Mouse (Mus musculus) midbrain, embryonic 10.5 days (tissue): Measurements from ENCODE around the gene Cald1. TPM values are rescaled to one million over a fixed set of nuclear protein-coding genes. Genes with fewer than 3 reads are reported as not detected.

Experiments used
- DNase-seq: peaks from one replicate; pipeline ENCODE4 v3.0.0-alpha.2; 2017; ENCODE audit warnings: low spot score
- H3K27ac ChIP-seq: fragments of 300-500 bp; sonication (generic); replicated peaks from 2 replicates; pipeline ENCODE4 v1.5.1; 2016; ENCODE audit warnings: mild to moderate bottlenecking
- H3K27me3 ChIP-seq: fragments of 300-500 bp; sonication (generic); 2 replicates; pipeline ENCODE4 v1.6.1; 2016; ENCODE audit warnings: low read depth, mild to moderate bottlenecking; ENCODE audit not compliant: poor library complexity, severe bottlenecking
- H3K36me3 ChIP-seq: fragments of 300-500 bp; sonication (generic); 2 replicates; pipeline ENCODE4 v1.6.1; 2016; ENCODE audit warnings: mild to moderate bottlenecking, moderate library complexity
- H3K4me1 ChIP-seq: fragments of 300-500 bp; sonication (generic); 2 replicates; pipeline ENCODE4 v1.6.1; 2016
- H3K4me3 ChIP-seq: fragments of 300-500 bp; sonication (generic); 2 replicates; pipeline ENCODE4 v1.5.1; 2016; ENCODE audit warnings: mild to moderate bottlenecking, moderate library complexity
- H3K9me3 ChIP-seq: fragments of 300-500 bp; sonication (generic); replicated peaks from 2 replicates; pipeline ENCODE4 v1.6.1; 2016; ENCODE audit warnings: mild to moderate bottlenecking
- WGBS: fragments of 180-500 bp; shearing (Covaris S2); methylation state at CpG from one replicate; pipeline ENCODE4 v1.1.7; 2016; 5-methylcytosine and 5-hydroxymethylcytosine counted together
- polyA plus RNA-seq: library from polyadenylated mRNA; unstranded; fragments of >200 nt; fragmentation: Nextera tagmentation; extraction: Ambion mirVana; gene quantifications from 2 replicates; pipeline ENCODE4 v1.2.1, GENCODE M21; 2016

Cald1 gene
- polyA plus RNA-seq, 1 experiment from 2014 or later, result 143 TPM

DNA sequence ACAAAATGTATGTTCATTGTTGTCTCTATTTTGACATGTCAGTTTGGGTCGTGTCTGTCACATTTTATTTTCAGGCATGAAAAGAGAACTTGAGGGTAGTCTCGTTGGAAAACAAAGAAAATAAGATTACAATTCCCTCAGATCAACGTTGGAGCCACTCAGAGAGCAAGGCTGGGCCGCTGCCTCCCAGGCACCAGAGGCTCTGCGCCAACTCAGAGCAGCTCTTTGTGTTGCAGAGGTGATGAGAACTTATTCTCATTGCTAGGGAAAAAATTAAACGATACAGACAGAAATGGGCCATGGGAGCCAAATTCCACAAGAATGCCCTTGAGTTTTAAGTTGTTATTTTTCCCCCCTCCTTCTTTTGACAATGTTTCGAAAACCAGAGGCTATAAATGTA is 25.0 kb downstream of the Cald1 start:
- DNase-seq, result no peak
- no peaks in the 10 kb centered on the region for H3K36me3 ChIP-seq
- peaks cover 10% of the 10 kb centered on the region; the same call in 1 of the 2 replicates for H3K4me1 ChIP-seq
- 70% methylated on average over 7 of the region's 7 CpGs for WGBS
- H3K4me3 ChIP-seq, result no peak overlapping the region
- no peaks in the 10 kb centered on the region for H3K9me3 ChIP-seq
- no peaks in the 10 kb centered on the region for H3K27me3 ChIP-seq
- no peak overlapping the region for H3K27ac ChIP-seq

DNA sequence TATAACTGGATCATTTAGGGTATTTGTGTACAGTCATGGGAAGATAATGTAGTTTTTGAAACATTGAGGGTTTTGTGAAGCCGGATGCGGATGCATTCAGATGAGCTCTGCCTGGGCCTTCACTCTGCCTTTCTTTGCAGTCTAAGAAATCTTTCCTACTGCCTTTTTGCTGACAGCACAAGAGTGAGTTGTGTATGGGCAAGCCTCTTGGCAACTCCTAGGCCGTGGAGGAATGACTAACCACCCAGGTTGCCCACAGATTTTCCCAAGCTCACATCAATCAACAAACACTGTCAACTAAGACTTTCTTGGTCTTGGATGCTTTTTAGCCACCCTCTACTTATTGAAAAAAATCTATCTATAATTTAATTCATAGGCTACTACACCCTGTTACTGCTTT is 26.2 kb downstream of the Cald1 start:
- H3K9me3 ChIP-seq, result no peaks in the 10 kb centered on the region
- no peak for DNase-seq
- H3K27me3 ChIP-seq, result no peaks in the 10 kb centered on the region
- H3K4me3 ChIP-seq, result no peak overlapping the region
- peaks cover 10% of the 10 kb centered on the region; the same call in 1 of the 2 replicates for H3K4me1 ChIP-seq
- 84% methylated on average over 3 of the region's 3 CpGs for WGBS
- no peak overlapping the region for H3K27ac ChIP-seq
- H3K36me3 ChIP-seq, result no peaks in the 10 kb centered on the region

DNA sequence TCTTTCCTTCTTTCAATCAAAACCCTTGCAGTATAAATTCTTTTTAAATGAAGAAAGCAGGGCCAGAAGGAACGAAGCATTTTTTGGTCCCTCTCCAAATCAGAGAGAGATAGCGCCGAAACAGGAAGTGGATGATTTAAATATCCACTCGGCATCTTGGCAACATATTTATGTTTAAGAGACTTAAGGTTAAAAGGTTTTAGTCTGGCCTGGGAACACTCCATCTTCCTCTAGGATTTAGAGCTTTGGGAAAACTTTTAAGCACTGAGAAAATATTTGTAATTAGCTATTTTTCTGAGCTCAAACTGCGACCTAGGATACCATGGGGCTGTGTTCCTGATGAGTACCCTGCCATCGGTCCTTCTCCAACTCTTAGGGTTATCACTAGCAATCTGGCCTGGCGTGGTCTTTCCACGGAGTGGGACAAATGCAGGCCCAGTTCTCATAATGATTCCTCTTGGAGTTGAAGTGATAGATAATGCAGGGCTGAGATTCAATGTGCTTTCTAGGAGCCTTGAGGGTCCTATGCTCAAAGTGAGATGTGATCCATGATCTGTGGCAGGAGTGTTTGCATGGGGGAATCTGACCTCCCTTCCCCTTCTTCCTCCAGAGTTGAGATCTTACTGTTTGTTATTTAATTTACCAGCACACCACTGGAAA is 28.4 kb downstream of the Cald1 start:
- 88% methylated on average over 8 of the region's 8 CpGs for WGBS
- Histone ChIP-seq H3K27ac (no peak overlapping the region), H3K4me1 (0 out of 2 replicates have a peak, but pooled peaks cover 4% of the 10 kb centered on the region), H3K9me3 (no peaks in the 10 kb centered on the region), H3K4me3 (no peak overlapping the region), H3K27me3 (no peaks in the 10 kb centered on the region), H3K36me3 (no peaks in the 10 kb centered on the region)
- DNase-seq, result no peak

DNA sequence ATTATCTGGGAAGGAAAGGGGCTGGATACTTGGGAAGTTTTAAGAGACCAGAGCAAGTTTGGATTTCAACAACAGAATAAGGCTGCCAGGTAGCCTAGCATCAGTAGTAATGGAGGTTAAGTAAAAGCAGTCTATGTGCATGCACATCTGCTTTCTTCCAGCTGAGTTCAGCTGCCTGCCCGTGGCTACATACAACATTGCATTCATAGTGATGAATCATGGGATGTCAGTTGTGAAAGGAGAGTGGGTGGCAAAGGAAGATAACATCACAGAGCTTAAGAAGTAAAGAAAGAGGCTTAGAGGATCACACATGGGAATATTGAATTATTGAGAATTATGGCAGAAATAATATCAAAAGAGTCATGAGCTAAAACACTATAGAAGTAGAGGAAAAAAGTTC is 29.8 kb downstream of the Cald1 start:
- no peak overlapping the region for H3K27ac ChIP-seq
- no peaks in the 10 kb centered on the region for H3K36me3 ChIP-seq
- DNase-seq, result no peak
- no peaks in the 10 kb centered on the region for H3K4me1 ChIP-seq
- no peaks in the 10 kb centered on the region for H3K27me3 ChIP-seq
- WGBS, result 91% methylated on average over 1 of the region's 1 CpGs
- H3K4me3 ChIP-seq, result no peak overlapping the region
- no peaks in the 10 kb centered on the region for H3K9me3 ChIP-seq

DNA sequence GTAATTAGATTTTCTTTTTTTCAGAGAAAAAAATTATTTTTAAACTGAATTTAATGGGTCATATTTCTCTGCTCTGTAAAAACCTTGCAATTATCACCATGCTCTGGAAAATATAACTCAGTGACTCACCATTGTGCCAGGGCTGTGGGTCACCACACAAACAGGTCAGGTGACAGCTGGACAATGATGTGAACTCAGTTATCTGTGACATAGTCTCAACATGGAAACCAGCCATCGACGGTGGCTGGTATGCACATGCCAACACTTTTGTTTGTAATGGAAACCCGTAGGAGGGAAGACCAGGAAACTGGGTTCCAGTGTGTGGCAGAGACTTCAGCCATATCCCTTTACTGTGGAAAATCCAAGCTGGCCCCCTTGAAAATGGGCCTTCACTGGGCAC is 35.5 kb downstream of the Cald1 start:
- Histone ChIP-seq H3K36me3 (no peaks in the 10 kb centered on the region), H3K27ac (no peak overlapping the region), H3K27me3 (no peaks in the 10 kb centered on the region), H3K9me3 (no peaks in the 10 kb centered on the region), H3K4me1 (peaks cover 9% of the 10 kb centered on the region; the same call in 1 of the 2 replicates), H3K4me3 (no peak overlapping the region)
- WGBS, result 79% methylated on average over 3 of the region's 3 CpGs
- DNase-seq, result no peak

DNA sequence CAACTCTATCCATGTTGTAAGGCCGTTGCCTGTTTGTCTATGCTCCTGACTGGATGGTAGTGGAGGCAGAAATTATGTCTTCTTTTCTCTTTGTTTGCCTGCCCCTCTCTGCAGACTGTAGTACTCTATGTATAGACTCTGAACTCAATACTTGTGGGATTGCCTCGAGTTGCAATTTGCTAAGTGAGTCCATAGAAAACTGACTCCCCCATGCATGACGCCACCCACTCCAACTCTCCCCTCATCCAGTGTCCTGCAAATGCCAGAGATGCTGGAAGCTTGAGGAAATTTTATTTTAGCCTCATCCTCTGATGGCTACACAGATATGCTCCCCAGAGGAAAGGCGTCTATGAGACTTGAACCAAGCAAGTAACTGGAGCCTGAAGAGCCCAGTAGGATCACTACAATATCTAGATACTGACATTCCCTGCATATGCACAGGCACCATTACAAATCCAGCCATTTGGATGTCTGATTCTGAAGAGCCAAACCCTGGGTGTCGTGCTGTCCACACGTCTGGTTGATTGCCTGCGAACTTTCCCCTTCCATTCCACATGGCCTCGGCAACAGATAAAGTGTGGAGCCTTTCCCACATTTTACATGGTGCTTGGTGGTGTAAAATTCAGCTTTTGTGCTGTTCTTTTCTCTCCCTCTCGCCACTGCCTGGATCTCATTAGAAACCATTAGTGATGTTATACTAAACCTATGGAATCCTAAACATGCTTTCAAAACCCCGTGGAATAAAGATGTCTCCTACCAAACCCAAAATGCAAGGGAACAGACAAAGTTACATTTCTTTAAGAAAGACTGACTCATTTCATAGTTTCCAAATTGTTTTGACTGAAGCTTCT is 39.5 kb downstream of the Cald1 start:
- no peak overlapping the region for H3K27ac ChIP-seq
- no peaks in the 10 kb centered on the region for H3K36me3 ChIP-seq
- 61% methylated on average over 10 of the region's 10 CpGs for WGBS

DNA sequence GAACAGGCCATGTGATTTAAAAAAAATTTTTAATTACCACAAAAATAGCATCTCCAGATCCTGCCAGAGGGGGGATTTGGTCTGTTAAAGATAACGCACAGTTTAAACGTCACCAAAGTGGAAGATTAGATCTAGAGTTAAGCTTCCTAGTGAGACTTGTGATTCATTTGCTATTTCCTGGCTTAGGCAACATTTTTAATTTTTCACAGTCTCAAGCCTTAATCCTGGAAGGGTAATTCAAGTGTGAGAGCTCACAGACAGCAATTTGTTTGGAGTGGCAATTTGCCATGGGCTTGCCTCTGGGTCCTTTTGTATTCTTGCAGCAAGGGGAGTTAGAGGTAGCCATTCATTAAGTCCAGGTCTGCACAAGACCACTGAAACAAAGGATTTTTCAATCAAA is 40.4 kb downstream of the Cald1 start:
- no peaks in the 10 kb centered on the region for H3K36me3 ChIP-seq
- H3K4me3 ChIP-seq, result no peak overlapping the region
- WGBS, result 38% methylated on average over 2 of the region's 2 CpGs
- DNase-seq, result no peak
- no peak overlapping the region for H3K27ac ChIP-seq
- H3K27me3 ChIP-seq, result no peaks in the 10 kb centered on the region
- no peaks in the 10 kb centered on the region for H3K9me3 ChIP-seq
- peaks cover 11% of the 10 kb centered on the region; the same call in 1 of the 2 replicates for H3K4me1 ChIP-seq

More for the DNA sequence above, 39.5 kb downstream of the Cald1 start:
- Histone ChIP-seq H3K9me3 (no peaks in the 10 kb centered on the region), H3K4me3 (no peak overlapping the region), H3K4me1 (peaks cover 11% of the 10 kb centered on the region; the same call in 1 of the 2 replicates), H3K27me3 (no peaks in the 10 kb centered on the region)
- no peak for DNase-seq

DNA sequence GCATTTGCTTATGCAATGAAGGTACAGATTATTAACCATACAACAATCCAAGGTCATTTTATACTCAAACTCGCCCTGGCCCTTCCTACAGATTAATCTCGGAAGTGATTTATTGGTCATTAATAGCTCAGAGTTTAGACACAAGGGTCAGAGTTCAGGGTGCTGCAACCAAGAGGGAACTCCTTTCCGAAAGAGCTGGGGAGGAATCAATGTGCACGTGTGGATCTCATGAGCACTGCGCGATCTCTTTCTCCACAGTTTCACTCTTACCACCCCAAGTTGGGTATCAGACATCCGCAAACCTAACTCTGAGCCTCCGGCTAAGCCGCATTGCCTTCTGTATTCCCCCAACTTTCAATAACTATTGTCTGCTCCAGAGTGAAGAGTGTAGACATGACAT is 41.9 kb downstream of the Cald1 start:
- Histone ChIP-seq H3K27ac (no peak overlapping the region), H3K27me3 (no peaks in the 10 kb centered on the region), H3K9me3 (no peaks in the 10 kb centered on the region), H3K4me3 (no peak overlapping the region), H3K36me3 (no peaks in the 10 kb centered on the region), H3K4me1 (peaks cover 11% of the 10 kb centered on the region; the same call in 1 of the 2 replicates)
- 88% methylated on average over 9 of the region's 9 CpGs for WGBS
- no peak for DNase-seq

DNA sequence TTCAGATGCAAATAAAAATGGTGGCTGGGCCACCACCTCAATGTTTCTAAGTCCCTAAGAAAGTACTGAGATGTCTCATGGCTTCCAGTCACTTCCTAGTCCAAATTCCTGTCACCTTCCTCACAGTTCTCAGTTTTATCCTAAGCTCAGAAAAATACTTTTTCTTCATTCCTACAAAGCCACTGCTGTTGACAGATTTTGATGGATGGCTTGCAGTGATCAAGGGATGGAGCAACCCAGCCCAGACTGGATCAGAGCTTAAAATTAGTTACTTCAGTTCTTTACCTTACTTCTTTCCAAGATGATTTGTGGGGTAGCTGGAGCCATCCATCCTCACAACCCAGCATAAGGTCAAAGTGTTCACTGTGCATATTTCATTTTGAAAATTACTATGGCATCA is 42.8 kb downstream of the Cald1 start:
- H3K4me3 ChIP-seq, result no peak overlapping the region
- H3K27ac ChIP-seq, result no peak overlapping the region
- H3K4me1 ChIP-seq, result peaks cover 11% of the 10 kb centered on the region; the same call in 1 of the 2 replicates
- no peak for DNase-seq
- no peaks in the 10 kb centered on the region for H3K9me3 ChIP-seq
- no peaks in the 10 kb centered on the region for H3K27me3 ChIP-seq
- H3K36me3 ChIP-seq, result no peaks in the 10 kb centered on the region

DNA sequence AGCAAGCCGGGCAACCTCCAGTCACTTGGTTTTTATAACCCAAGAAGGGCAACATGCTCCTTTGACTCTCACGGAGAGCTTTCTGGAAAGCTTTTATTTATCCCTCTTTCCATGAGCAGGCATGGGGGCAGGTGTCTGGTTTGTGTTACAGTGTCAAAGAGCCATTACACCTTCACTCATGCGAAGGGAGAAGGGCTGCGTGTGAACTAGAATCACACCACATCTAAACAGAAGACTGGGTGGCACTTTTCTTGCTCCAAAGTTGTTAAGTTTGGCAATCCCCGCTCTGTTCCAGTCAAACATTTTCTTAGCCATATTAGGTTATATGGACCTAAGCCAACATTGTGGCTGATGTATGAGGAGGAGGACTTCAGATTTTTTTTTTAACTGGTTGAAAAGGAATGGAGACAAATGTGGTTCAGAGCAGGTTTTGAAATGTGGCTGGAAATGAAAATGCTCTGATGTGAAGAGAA is 43.8 kb downstream of the Cald1 start:
- Histone ChIP-seq H3K4me1 (peaks cover 11% of the 10 kb centered on the region; the same call in 1 of the 2 replicates), H3K4me3 (no peak overlapping the region), H3K9me3 (no peaks in the 10 kb centered on the region), H3K27me3 (no peaks in the 10 kb centered on the region), H3K27ac (no peak overlapping the region), H3K36me3 (no peaks in the 10 kb centered on the region)
- no peak for DNase-seq
- 89% methylated on average over 5 of the region's 5 CpGs for WGBS

DNA sequence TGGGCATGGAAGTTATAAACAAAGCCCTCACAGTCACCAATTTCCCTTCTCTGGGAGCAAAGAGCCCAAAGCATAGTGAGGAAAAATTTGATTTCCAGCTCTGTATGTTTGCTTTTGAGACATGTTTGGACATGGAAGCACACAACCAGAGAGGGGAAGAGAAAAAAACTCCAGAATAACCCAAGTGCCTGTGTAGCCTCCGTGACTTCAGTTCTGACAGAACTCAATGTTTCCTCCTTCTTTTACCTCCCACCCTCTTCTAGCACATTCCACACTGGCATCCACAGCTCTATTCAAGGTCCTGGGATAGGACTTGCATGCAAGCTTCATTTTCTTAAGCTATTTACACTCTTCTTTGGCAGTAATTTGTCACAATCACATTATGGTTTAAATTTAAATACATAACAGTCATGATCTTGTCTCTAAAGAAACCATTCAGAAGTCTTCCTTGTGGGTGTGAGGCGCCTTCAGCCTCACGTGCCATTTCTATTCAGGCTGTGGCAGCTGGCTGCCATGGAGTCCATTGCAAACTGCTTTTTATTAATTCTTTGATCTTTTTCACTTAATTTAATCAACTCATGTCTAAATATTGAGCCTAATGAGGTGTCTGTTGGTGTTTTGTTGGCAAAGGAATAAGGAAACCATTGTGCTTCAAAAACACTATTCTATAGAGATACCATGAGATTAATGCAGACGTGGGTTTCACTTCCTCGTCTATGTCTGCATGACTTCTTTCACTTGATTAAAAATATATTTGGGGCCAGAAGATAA is 49.9 kb downstream of the Cald1 start:
- Histone ChIP-seq H3K4me1 (no peaks in the 10 kb centered on the region), H3K9me3 (no peaks in the 10 kb centered on the region), H3K27me3 (no peaks in the 10 kb centered on the region), H3K4me3 (no peak overlapping the region), H3K36me3 (no peaks in the 10 kb centered on the region), H3K27ac (no peak overlapping the region)
- 90% methylated on average over 5 of the region's 5 CpGs for WGBS
- DNase-seq, result no peak

DNA sequence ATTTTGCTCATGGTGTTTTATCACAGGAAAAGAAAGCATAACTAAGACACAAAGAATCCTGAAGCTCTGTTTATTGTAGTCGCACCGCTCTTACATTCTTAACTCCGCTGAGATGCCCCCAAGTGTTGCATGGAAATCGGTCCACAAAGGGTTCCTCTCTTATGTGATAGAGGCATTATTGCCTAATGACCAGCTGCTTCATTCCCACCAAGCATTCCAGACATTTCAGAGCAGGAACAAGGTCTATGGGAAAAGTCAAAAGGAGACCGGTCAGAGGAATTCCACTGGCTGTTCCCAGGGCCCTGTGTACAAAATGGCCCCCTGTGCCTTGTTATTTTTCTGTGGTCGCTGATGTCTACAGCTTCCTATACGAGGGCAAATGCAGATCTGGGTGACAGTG is 53.0 kb downstream of the Cald1 start:
- DNase-seq, result no peak
- Histone ChIP-seq H3K27me3 (no peaks in the 10 kb centered on the region), H3K27ac (no peak overlapping the region), H3K4me1 (no peaks in the 10 kb centered on the region), H3K9me3 (no peaks in the 10 kb centered on the region), H3K36me3 (no peaks in the 10 kb centered on the region), H3K4me3 (no peak overlapping the region)
- WGBS, result 87% methylated on average over 7 of the region's 7 CpGs
